In genomic region chr2:3353160-3353559, GRCm38 (mm10) we compare ENCODE assay signal across 39 mouse cellular contexts. TPM values are rescaled to one million over a fixed set of nuclear protein-coding genes. Genes with fewer than 3 reads are reported as not detected.
"Had no signal": no experiment of that assay in that cellular context is flagged by ENCODE, and none has a peak within 500 bp of the region (broad histone marks: within the 10 kb centered on the region; RNA-seq: fewer than 3 reads in every experiment).

No protein-coding gene starts in this region.

- H3K4me2 ChIP-seq: embryonic facial prominence, embryonic 12.5 days; embryonic facial prominence, embryonic 13.5 days; embryonic facial prominence, embryonic 15.5 days; forebrain, embryonic 12.5 days; forebrain, embryonic 13.5 days; forebrain, embryonic 15.5 days had no signal

- H3K9ac ChIP-seq: embryonic facial prominence, embryonic 12.5 days; embryonic facial prominence, embryonic 13.5 days; embryonic facial prominence, embryonic 15.5 days; forebrain, embryonic 12.5 days; forebrain, embryonic 13.5 days; forebrain, embryonic 15.5 days had no signal

- H3K9me3 ChIP-seq: embryonic facial prominence, embryonic 10.5 days; embryonic facial prominence, embryonic 12.5 days; embryonic facial prominence, embryonic 13.5 days; embryonic facial prominence, embryonic 15.5 days; forebrain, embryonic 10.5 days; forebrain, embryonic 12.5 days; forebrain, embryonic 13.5 days; forebrain, embryonic 15.5 days; heart, embryonic 10.5 days had no signal

- H3K27ac ChIP-seq: embryonic facial prominence, embryonic 10.5 days; embryonic facial prominence, embryonic 12.5 days; embryonic facial prominence, embryonic 13.5 days; embryonic facial prominence, embryonic 15.5 days; forebrain, embryonic 10.5 days; forebrain, embryonic 12.5 days; forebrain, embryonic 13.5 days; forebrain, embryonic 15.5 days; gastrocnemius, adult 2 months; heart, adult 2 months; heart, embryonic 10.5 days had no signal

- H3K4me3 ChIP-seq: embryonic facial prominence, embryonic 10.5 days; embryonic facial prominence, embryonic 12.5 days; embryonic facial prominence, embryonic 13.5 days; embryonic facial prominence, embryonic 15.5 days; erythroblast, embryonic 14.5 days; forebrain, embryonic 10.5 days; forebrain, embryonic 12.5 days; forebrain, embryonic 13.5 days; forebrain, embryonic 15.5 days; gastrocnemius, adult 2 months; heart, adult 2 months; heart, embryonic 10.5 days had no signal

- H3K27me3 ChIP-seq: embryonic facial prominence, embryonic 12.5 days; embryonic facial prominence, embryonic 15.5 days; forebrain, embryonic 12.5 days; forebrain, embryonic 15.5 days had no signal

- ATAC-seq: forebrain, embryonic 13.5 days; forebrain, embryonic 14.5 days; forebrain, embryonic 15.5 days; forebrain, embryonic 16.5 days had no signal

- H3K4me1 ChIP-seq: embryonic facial prominence, embryonic 10.5 days; embryonic facial prominence, embryonic 12.5 days; embryonic facial prominence, embryonic 13.5 days; embryonic facial prominence, embryonic 15.5 days; forebrain, embryonic 10.5 days; forebrain, embryonic 12.5 days; forebrain, embryonic 13.5 days; forebrain, embryonic 15.5 days; heart, embryonic 10.5 days had no signal

- DNase-seq: cerebellum, adult 2 months; cerebellum, adult 8-10 months; cerebellum, adult 9-10 months; cerebellum, adult 9-11 months; cerebellum, postnatal 10 days; cerebellum, postnatal 14 days; cerebellum, postnatal 25 days; cerebellum, postnatal 36 days; embryo, embryonic 11 days; gastrocnemius, adult 2 months; gastrocnemius, postnatal 10 days; gastrocnemius, postnatal 14 days; gastrocnemius, postnatal 25 days; gastrocnemius, postnatal 36 days; heart, adult 18-20 months; heart, adult 2 months had no signal

- H3K36me3 ChIP-seq: embryonic facial prominence, embryonic 10.5 days; embryonic facial prominence, embryonic 12.5 days; embryonic facial prominence, embryonic 13.5 days; embryonic facial prominence, embryonic 15.5 days; forebrain, embryonic 10.5 days; forebrain, embryonic 12.5 days; forebrain, embryonic 15.5 days; heart, embryonic 10.5 days had no signal

RNA-seq across cellular contexts. Expression of gene Acbd7, which starts 17.2 kb away (rescaled TPM):
- total RNA-seq: granulocyte monocyte progenitor cell, adult 5-6 weeks had no signal
- polyA plus RNA-seq: erythroblast, embryonic 14.5 days; forebrain, embryonic 10.5 days; heart, adult 2 months had no signal

RNA-seq across cellular contexts. Expression of gene Olah, which starts 43.9 kb away (rescaled TPM):
- total RNA-seq: common myeloid progenitor, adult 5-6 weeks; gastrocnemius, adult 18-20 months; gastrocnemius, adult 2 months; gastrocnemius, adult 8-10 months; gastrocnemius, postnatal 10 days; gastrocnemius, postnatal 14 days; gastrocnemius, postnatal 25 days; gastrocnemius, postnatal 36 days; gastrocnemius, postnatal 4 days; granulocyte monocyte progenitor cell, adult 5-6 weeks; heart, adult 18-20 months; heart, adult 2 months; heart, adult 8-10 months had no signal
- polyA plus RNA-seq: cerebellum, adult 2 months; cortical plate, adult 2 months; embryonic facial prominence, embryonic 10.5 days; embryonic facial prominence, embryonic 11.5 days; embryonic facial prominence, embryonic 12.5 days; embryonic facial prominence, embryonic 13.5 days; embryonic facial prominence, embryonic 14.5 days; erythroblast, embryonic 14.5 days; forebrain, embryonic 10.5 days; forebrain, embryonic 11.5 days; forebrain, embryonic 12.5 days; forebrain, embryonic 13.5 days; forebrain, embryonic 14.5 days; forebrain, embryonic 15.5 days; forebrain, embryonic 16.5 days; frontal cortex, adult 2 months; heart, adult 2 months; heart, embryonic 10.5 days had no signal
